Mouse (Mus musculus): Measurements from ENCODE around the gene Stx5a.

GRCm38 (mm10) chr19:8692740-8693139 lies 48.5 kb upstream of the Stx5a start:
- no peak for TF ChIP-seq FLI1 (IDR thresholded peaks at IDR 0.05; ENCODE audit: low read length)
- TF ChIP-seq GATA1 (IDR thresholded peaks at IDR 0.05; ENCODE audit: borderline replicate concordance, low read length) = no peak
